Mouse (Mus musculus): ENCODE results near the gene Sema4c.

GRCm38 (mm10) chr1:36563632-36564031 is 5.5 kb upstream of the Sema4c start:
- no peak for TF ChIP-seq GATA2 (IDR thresholded peaks at IDR 0.05; ENCODE audit: borderline replicate concordance, low read depth, low read length)
- TF ChIP-seq CTCF (IDR thresholded peaks at IDR 0.05; ENCODE audit: low read depth, low read length): no peak
- no peak for TF ChIP-seq TAL1 (conservative IDR thresholded peaks at IDR 0.05; ENCODE audit: low read depth, low read length)

Data from G1E (cell line).